ENCODE assay signal across 7 mouse cellular contexts in genomic region chr10:24836366-24837038, GRCm38 (mm10). TPM values are rescaled to one million over a fixed set of nuclear protein-coding genes. Genes with fewer than 3 reads are reported as not detected.
DNase-seq lines count a peak whose midpoint lies in the region; ATAC-seq and TF ChIP-seq lines count a peak whose summit lies in the region.

No protein-coding gene starts in this region.

- H3K4me2 ChIP-seq in heart, postnatal 0 days (ENCODE audit: low read depth, low read length), result peak overlapping the region; percentile 59
- H3K4me2 ChIP-seq in midbrain, embryonic 11.5 days, result peak overlapping the region; percentile 19; the same call in 1 of the 2 replicates

- peak; percentile 36 for DNase-seq in Muller cell, postnatal 12 days (ENCODE audit: inconsistent ontology term)
- no peak for DNase-seq in heart, postnatal 0 days (ENCODE audit: low spot score)
- DNase-seq in midbrain, embryonic 11.5 days (ENCODE audit: low spot score, missing footprints), result peak; percentile 89
- DNase-seq in left cerebral cortex, postnatal 4 days, result no peak
- no peak for DNase-seq in left cerebral cortex, postnatal 14 days (ENCODE audit: low spot score in 2 of 2)
- DNase-seq in layer of hippocampus, postnatal 14 days (ENCODE audit: low spot score in 2 of 2), result no peak

- H3K27ac ChIP-seq in heart, postnatal 0 days (ENCODE audit: low read depth), result peak overlapping the region; percentile 6; the same call in 1 of the 2 replicates
- H3K27ac ChIP-seq in midbrain, embryonic 11.5 days (ENCODE audit: low read depth, low read length), result no peak overlapping the region; the same call in 1 of the 2 replicates

- peaks cover 32% of the 10 kb centered on the region for H3K4me1 ChIP-seq in E14TG2a.4 (replicated peaks; ENCODE audit: low read depth, low read length)
- H3K4me1 ChIP-seq in heart, postnatal 0 days (ENCODE audit: control insufficient read depth, insufficient read depth), result peaks cover 8% of the 10 kb centered on the region; the same call in 1 of the 2 replicates
- H3K4me1 ChIP-seq in midbrain, embryonic 11.5 days (ENCODE audit: control insufficient read depth, insufficient read depth, low read length), result peaks cover 21% of the 10 kb centered on the region

- no peak overlapping the region for H3K9ac ChIP-seq in heart, postnatal 0 days (replicated peaks; ENCODE audit: low read depth, low read length)
- H3K9ac ChIP-seq in midbrain, embryonic 11.5 days (ENCODE audit: low read length), result no peak overlapping the region

- H3K4me3 ChIP-seq in E14TG2a.4 (replicated peaks; ENCODE audit: low read length), result peak overlapping the region; percentile 76
- peak overlapping the region; percentile 34; the same call in 1 of the 2 replicates for H3K4me3 ChIP-seq in heart, postnatal 0 days (ENCODE audit: low read depth, low read length)
- no peak overlapping the region for H3K4me3 ChIP-seq in midbrain, embryonic 11.5 days (ENCODE audit: low read depth, low read length)

- peaks cover 27% of the 10 kb centered on the region for H3K36me3 ChIP-seq in E14TG2a.4 (ENCODE audit: insufficient read depth, low read length)
- no peaks in the 10 kb centered on the region for H3K36me3 ChIP-seq in heart, postnatal 0 days (replicated peaks; ENCODE audit: control insufficient read depth, insufficient read depth, low read length)
- H3K36me3 ChIP-seq in midbrain, embryonic 11.5 days (ENCODE audit: control insufficient read depth, insufficient read depth, low read length), result no peaks in the 10 kb centered on the region

- ATAC-seq in heart, postnatal 0 days (ENCODE audit: insufficient read depth, low read depth), result no peak
- ATAC-seq in midbrain, embryonic 11.5 days (ENCODE audit: low FRiP score), result peak; percentile 26

- 42% methylated on average over 4 of the region's 4 CpGs for WGBS in heart, postnatal 0 days
- 63% methylated on average over 4 of the region's 4 CpGs for WGBS in midbrain, embryonic 11.5 days

- no peaks in the 10 kb centered on the region for H3K27me3 ChIP-seq in E14TG2a.4 (ENCODE audit: insufficient read depth, low read length)
- no peaks in the 10 kb centered on the region for H3K27me3 ChIP-seq in heart, postnatal 0 days (ENCODE audit: control insufficient read depth, insufficient read depth, low read length)
- no peaks in the 10 kb centered on the region for H3K27me3 ChIP-seq in midbrain, embryonic 11.5 days (ENCODE audit: control insufficient read depth, insufficient read depth, low read length)

- peaks cover 39% of the 10 kb centered on the region for H3K9me3 ChIP-seq in E14TG2a.4 (ENCODE audit: low read length)
- no peaks in the 10 kb centered on the region for H3K9me3 ChIP-seq in heart, postnatal 0 days (replicated peaks; ENCODE audit: control insufficient read depth, low read length)
- H3K9me3 ChIP-seq in midbrain, embryonic 11.5 days (ENCODE audit: control insufficient read depth, low read length), result no peaks in the 10 kb centered on the region

- no peak for TF ChIP-seq EP300 in heart, postnatal 0 days (IDR thresholded peaks at IDR 0.05; ENCODE audit: low read depth)

- TF ChIP-seq CTCF in E14TG2a.4 (conservative IDR thresholded peaks at IDR 0.05; ENCODE audit: low read length), result no peak
- TF ChIP-seq CTCF in heart, postnatal 0 days (IDR thresholded peaks at IDR 0.05; ENCODE audit: low read depth), result no peak

- intact Hi-C loops in left cerebral cortex, postnatal 4 days (cut with DNase I), result no loop called here
- intact Hi-C loops in left cerebral cortex, postnatal 14 days (cut with DNase I), result no loop called here

RNA-seq across cellular contexts. Expression of gene Enpp3, which starts 6.1 kb away (rescaled TPM):
- total RNA-seq in heart, postnatal 0 days (2014; rRNA removed; ENCODE audit: low replicate concordance), result 4.5 and 4.7 TPM in 2 replicates
- polyA plus RNA-seq in heart, postnatal 0 days (2015; fragmentation: Nextera tagmentation; extraction: Ambion mirVana), result 2.3 and 2.4 TPM in 2 replicates
- 8.1 and 8.9 TPM in 2 replicates for polyA plus RNA-seq in midbrain, embryonic 11.5 days (2014; fragmentation: Nextera tagmentation; extraction: Ambion mirVana)
- total RNA-seq in left cerebral cortex, postnatal 4 days (2021), result 1 to 10 TPM in 1 of 2 experiments, under 1 TPM in 1; 0.97 to 1.8 TPM
- under 1 TPM; 0.63 to 0.94 TPM for total RNA-seq in left cerebral cortex, postnatal 14 days (2021)
- 1 to 10 TPM in 1 of 2 experiments, under 1 TPM in 1; 0.88 to 2.1 TPM for total RNA-seq in layer of hippocampus, postnatal 14 days (2021)

RNA-seq across cellular contexts. Expression of gene Med23, which starts 33.3 kb away (rescaled TPM):
- 11.5 and 35.0 TPM in 2 replicates for total RNA-seq in heart, postnatal 0 days (2014; rRNA removed; ENCODE audit: low replicate concordance)
- polyA plus RNA-seq in heart, postnatal 0 days (2015; fragmentation: Nextera tagmentation; extraction: Ambion mirVana), result 6.2 and 7.1 TPM in 2 replicates
- polyA plus RNA-seq in midbrain, embryonic 11.5 days (2014; fragmentation: Nextera tagmentation; extraction: Ambion mirVana), result 31.2 TPM in 2 replicates
- 10 to 100 TPM; 36.6 to 43.1 TPM for total RNA-seq in left cerebral cortex, postnatal 4 days (2021)
- total RNA-seq in left cerebral cortex, postnatal 14 days (2021), result 10 to 100 TPM; 29.3 to 41.2 TPM
- 10 to 100 TPM; 26.2 to 29.0 TPM for total RNA-seq in layer of hippocampus, postnatal 14 days (2021)

Comparison
In these comparisons a context has a peak if more than half of its experiments do, and no peak if none do; other contexts are left out.
1. DNase-seq: peak in Muller cell, postnatal 12 days (single experiment) and midbrain, embryonic 11.5 days (single experiment); none in heart, postnatal 0 days (single experiment), left cerebral cortex, postnatal 4 days (single experiment), left cerebral cortex, postnatal 14 days (0 of 2) and layer of hippocampus, postnatal 14 days (0 of 2).